Mouse (Mus musculus): Measurements from ENCODE around the gene Celsr1. TPM values are rescaled to one million over a fixed set of nuclear protein-coding genes. Genes with fewer than 3 reads are reported as not detected.

Celsr1 gene
- polyA plus RNA-seq, 1 experiment from 2014 or later: 1.6 TPM

GRCm38 (mm10) chr15:85919892-85920248 is 113.7 kb downstream of the Celsr1 start:
- 41% methylated on average over 8 of the region's 8 CpGs for WGBS
- H3K9me3 ChIP-seq: no peaks in the 10 kb centered on the region
- no peaks in the 10 kb centered on the region for H3K36me3 ChIP-seq
- H3K4me1 ChIP-seq (replicated peaks): no peaks in the 10 kb centered on the region
- no peaks in the 10 kb centered on the region for H3K27me3 ChIP-seq
- no peak overlapping the region for H3K27ac ChIP-seq (replicated peaks)
- H3K4me2 ChIP-seq: no peak overlapping the region
- H3K9ac ChIP-seq: no peak overlapping the region
- no peak overlapping the region for H3K4me3 ChIP-seq
- peak; percentile 65; the same call in 1 of the 2 replicates for ATAC-seq (ENCODE audit: low FRiP score, low read depth)

GRCm38 (mm10) chr15:85919191-85919891 is 114.2 kb downstream of the Celsr1 start:
- H3K36me3 ChIP-seq: no peaks in the 10 kb centered on the region
- no peaks in the 10 kb centered on the region for H3K9me3 ChIP-seq
- H3K27ac ChIP-seq (replicated peaks): no peak overlapping the region
- 37% methylated on average over 8 of the region's 8 CpGs for WGBS
- no peak overlapping the region for H3K4me2 ChIP-seq
- no peaks in the 10 kb centered on the region for H3K27me3 ChIP-seq
- no peaks in the 10 kb centered on the region for H3K4me1 ChIP-seq (replicated peaks)
- peak; percentile 14; the same call in 1 of the 2 replicates for ATAC-seq (ENCODE audit: low FRiP score, low read depth)
- no peak overlapping the region for H3K9ac ChIP-seq
- no peak overlapping the region for H3K4me3 ChIP-seq

GRCm38 (mm10) chr15:85913605-85914004 is 120.0 kb downstream of the Celsr1 start:
- Histone ChIP-seq H3K4me1 (replicated peaks) (peaks cover 10% of the 10 kb centered on the region), H3K27ac (replicated peaks) (no peak overlapping the region), H3K4me2 (no peak overlapping the region), H3K9ac (no peak overlapping the region), H3K27me3 (no peaks in the 10 kb centered on the region), H3K36me3 (no peaks in the 10 kb centered on the region), H3K4me3 (no peak overlapping the region), H3K9me3 (no peaks in the 10 kb centered on the region)
- 36% methylated on average over 2 of the region's 2 CpGs for WGBS
- no peak for ATAC-seq (ENCODE audit: low FRiP score, low read depth)

- 50% methylated on average over 10 of the region's 10 CpGs for WGBS
- Histone ChIP-seq H3K4me2 (no peak overlapping the region), H3K9ac (no peak overlapping the region), H3K4me3 (no peak overlapping the region), H3K9me3 (no peaks in the 10 kb centered on the region), H3K27ac (replicated peaks) (no peak overlapping the region), H3K27me3 (no peaks in the 10 kb centered on the region), H3K4me1 (replicated peaks) (peaks cover 10% of the 10 kb centered on the region), H3K36me3 (no peaks in the 10 kb centered on the region)
- ATAC-seq (ENCODE audit: low FRiP score, low read depth): no peak
These were observed 123.6 kb downstream of the Celsr1 start for GRCm38 (mm10) chr15:85909931-85910330.

- no peaks in the 10 kb centered on the region for H3K36me3 ChIP-seq
- H3K27me3 ChIP-seq: no peaks in the 10 kb centered on the region
- H3K4me2 ChIP-seq: no peak overlapping the region
- no peak overlapping the region for H3K27ac ChIP-seq (replicated peaks)
- no peak for ATAC-seq (ENCODE audit: low FRiP score, low read depth)
- H3K4me3 ChIP-seq: no peak overlapping the region
- 92% methylated on average over 3 of the region's 3 CpGs for WGBS
- H3K9ac ChIP-seq: no peak overlapping the region
- no peaks in the 10 kb centered on the region for H3K9me3 ChIP-seq
- H3K4me1 ChIP-seq (replicated peaks): peaks cover 10% of the 10 kb centered on the region
These were observed 124.1 kb downstream of the Celsr1 start for GRCm38 (mm10) chr15:85909492-85909829.

GRCm38 (mm10) chr15:85908660-85909491 is 124.7 kb downstream of the Celsr1 start:
- Histone ChIP-seq H3K27me3 (no peaks in the 10 kb centered on the region), H3K9ac (no peak overlapping the region), H3K27ac (replicated peaks) (no peak overlapping the region), H3K4me3 (no peak overlapping the region), H3K36me3 (no peaks in the 10 kb centered on the region), H3K9me3 (no peaks in the 10 kb centered on the region), H3K4me2 (no peak overlapping the region), H3K4me1 (replicated peaks) (peaks cover 10% of the 10 kb centered on the region)
- WGBS: 95% methylated on average over 7 of the region's 7 CpGs
- no peak for ATAC-seq (ENCODE audit: low FRiP score, low read depth)

- Histone ChIP-seq H3K4me1 (replicated peaks) (no peaks in the 10 kb centered on the region), H3K27ac (replicated peaks) (no peak overlapping the region), H3K9me3 (no peaks in the 10 kb centered on the region), H3K9ac (no peak overlapping the region), H3K36me3 (no peaks in the 10 kb centered on the region), H3K27me3 (no peaks in the 10 kb centered on the region), H3K4me2 (no peak overlapping the region), H3K4me3 (no peak overlapping the region)
- no peak for ATAC-seq (ENCODE audit: low FRiP score, low read depth)
- 80% methylated on average over 8 of the region's 8 CpGs for WGBS
These were observed 129.8 kb downstream of the Celsr1 start for GRCm38 (mm10) chr15:85903826-85904225.

GRCm38 (mm10) chr15:85902505-85902904 is 131.1 kb downstream of the Celsr1 start:
- Histone ChIP-seq H3K27ac (replicated peaks) (no peak overlapping the region), H3K4me3 (no peak overlapping the region), H3K9me3 (no peaks in the 10 kb centered on the region), H3K9ac (no peak overlapping the region), H3K27me3 (no peaks in the 10 kb centered on the region), H3K36me3 (peaks cover 11% of the 10 kb centered on the region; the same call in 1 of the 2 replicates), H3K4me2 (no peak overlapping the region), H3K4me1 (replicated peaks) (no peaks in the 10 kb centered on the region)
- WGBS: 89% methylated on average over 10 of the region's 10 CpGs
- ATAC-seq (ENCODE audit: low FRiP score, low read depth): no peak

GRCm38 (mm10) chr15:85900801-85901200 is 132.8 kb downstream of the Celsr1 start:
- Histone ChIP-seq H3K9me3 (no peaks in the 10 kb centered on the region), H3K4me2 (no peak overlapping the region), H3K36me3 (peaks cover 19% of the 10 kb centered on the region), H3K4me3 (no peak overlapping the region), H3K27ac (replicated peaks) (no peak overlapping the region), H3K27me3 (no peaks in the 10 kb centered on the region), H3K4me1 (replicated peaks) (no peaks in the 10 kb centered on the region), H3K9ac (no peak overlapping the region)
- 85% methylated on average over 12 of the region's 12 CpGs for WGBS
- no peak for ATAC-seq (ENCODE audit: low FRiP score, low read depth)

- Histone ChIP-seq H3K9ac (no peak overlapping the region), H3K27ac (replicated peaks) (no peak overlapping the region), H3K9me3 (no peaks in the 10 kb centered on the region), H3K36me3 (peaks cover 22% of the 10 kb centered on the region), H3K4me2 (no peak overlapping the region), H3K4me3 (no peak overlapping the region), H3K27me3 (no peaks in the 10 kb centered on the region), H3K4me1 (replicated peaks) (no peaks in the 10 kb centered on the region)
- no peak for ATAC-seq (ENCODE audit: low FRiP score, low read depth)
- WGBS: 79% methylated on average over 8 of the region's 8 CpGs
These were observed 133.3 kb downstream of the Celsr1 start for GRCm38 (mm10) chr15:85900318-85900717.

GRCm38 (mm10) chr15:85899396-85899795 is 134.2 kb downstream of the Celsr1 start:
- H3K27ac ChIP-seq (replicated peaks): no peak overlapping the region
- WGBS: 50% methylated on average over 6 of the region's 6 CpGs
- no peaks in the 10 kb centered on the region for H3K4me1 ChIP-seq (replicated peaks)
- no peak overlapping the region for H3K4me2 ChIP-seq
- H3K36me3 ChIP-seq: peaks cover 31% of the 10 kb centered on the region
- no peak for ATAC-seq (ENCODE audit: low FRiP score, low read depth)
- no peaks in the 10 kb centered on the region for H3K27me3 ChIP-seq
- no peak overlapping the region for H3K9ac ChIP-seq
- no peaks in the 10 kb centered on the region for H3K9me3 ChIP-seq
- no peak overlapping the region for H3K4me3 ChIP-seq

GRCm38 (mm10) chr15:85897113-85897512 is 136.5 kb downstream of the Celsr1 start:
- no peak overlapping the region for H3K9ac ChIP-seq
- 80% methylated on average over 10 of the region's 10 CpGs for WGBS
- ATAC-seq (ENCODE audit: low FRiP score, low read depth): no peak
- H3K27ac ChIP-seq (replicated peaks): no peak overlapping the region; the same call in 1 of the 2 replicates
- H3K9me3 ChIP-seq: no peaks in the 10 kb centered on the region
- no peak overlapping the region for H3K4me2 ChIP-seq
- H3K27me3 ChIP-seq: no peaks in the 10 kb centered on the region
- H3K4me1 ChIP-seq (replicated peaks): peaks cover 17% of the 10 kb centered on the region
- no peak overlapping the region for H3K4me3 ChIP-seq
- H3K36me3 ChIP-seq: peaks cover 42% of the 10 kb centered on the region
